Mouse (Mus musculus) lung, postnatal 10 days (tissue): Measurements from ENCODE around the gene Urb2.
"Not testable (repeated sequence)": the region's sequence is repeated elsewhere in the genome, so short reads cannot be mapped to it uniquely, and the experiment has no call there.

Experiments used
- DNase-seq: peaks from one replicate; pipeline ENCODE4 v3.0.0; 2021

Gene Urb2

GRCm38 (mm10) chr8:124019782-124020181 lies 1.5 kb upstream of the Urb2 start:
- DNase-seq, result no peak

- DNase-seq, result peak; percentile 70
Observed at GRCm38 (mm10) chr8:124020439-124021236, 670 bp upstream of the Urb2 start.

DNA sequence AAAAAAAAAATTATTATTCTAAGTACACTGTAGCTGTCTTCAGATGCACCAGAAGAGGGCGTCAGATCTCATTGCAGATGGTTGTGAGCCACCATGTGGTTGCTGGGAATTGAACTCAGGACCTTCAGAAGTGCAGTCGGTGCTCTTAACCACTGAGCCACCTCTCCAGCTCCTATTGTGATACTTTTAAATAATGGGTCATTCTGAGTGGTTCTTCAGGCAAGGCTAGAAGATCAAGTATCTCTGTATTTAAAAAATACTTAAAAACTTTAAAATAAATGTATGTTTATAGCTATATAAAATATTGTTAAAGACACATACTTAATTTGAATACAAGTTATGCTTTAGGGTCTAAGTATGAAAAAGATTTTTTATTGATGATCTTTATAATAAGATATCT lies 5.0 kb downstream of the Urb2 start:
- DNase-seq, result not testable (repeated sequence)

DNA sequence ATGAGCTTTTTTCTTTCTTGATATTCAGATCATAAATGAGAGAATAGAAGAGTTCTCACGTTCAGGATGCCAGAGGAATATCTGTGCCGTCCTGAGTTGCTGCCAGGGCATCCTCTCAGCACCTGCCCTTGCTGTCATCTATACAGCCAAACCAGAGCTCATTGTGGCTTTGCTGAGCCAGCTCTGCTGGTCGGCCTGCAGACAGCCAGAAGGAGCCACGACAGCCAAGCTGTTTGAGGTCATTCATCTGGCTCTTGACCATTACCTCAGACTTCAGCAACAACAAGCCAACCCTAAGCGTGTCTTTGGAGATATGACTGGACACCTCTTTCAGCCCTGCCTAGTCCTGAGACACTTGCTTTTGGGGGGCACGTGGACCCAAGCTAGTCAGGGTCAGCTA lies 6.5 kb downstream of the Urb2 start:
- DNase-seq, result no peak

GRCm38 (mm10) chr8:124033400-124033799 lies 12.1 kb downstream of the Urb2 start:
- DNase-seq, result no peak

DNA sequence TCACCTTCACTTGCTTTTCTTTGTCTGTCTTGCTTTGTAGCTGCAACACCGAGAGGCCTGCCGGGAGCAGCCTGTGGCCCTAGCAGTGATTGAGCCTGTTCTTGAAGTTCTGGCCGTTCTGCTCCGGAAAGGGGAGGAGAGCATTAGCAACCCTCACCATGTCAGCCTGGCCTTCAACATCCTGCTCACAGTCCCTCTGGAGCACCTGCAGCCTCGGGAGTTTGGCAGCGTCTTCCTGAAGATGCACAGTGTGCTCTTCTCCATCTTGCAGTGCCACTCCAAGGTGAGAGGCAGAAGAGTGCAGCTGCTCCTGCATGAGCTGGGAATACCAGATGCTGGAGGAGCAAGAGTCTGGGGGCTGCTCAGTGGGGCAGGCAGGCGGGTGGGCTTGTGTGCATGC lies 16.8 kb downstream of the Urb2 start:
- DNase-seq, result no peak

DNA sequence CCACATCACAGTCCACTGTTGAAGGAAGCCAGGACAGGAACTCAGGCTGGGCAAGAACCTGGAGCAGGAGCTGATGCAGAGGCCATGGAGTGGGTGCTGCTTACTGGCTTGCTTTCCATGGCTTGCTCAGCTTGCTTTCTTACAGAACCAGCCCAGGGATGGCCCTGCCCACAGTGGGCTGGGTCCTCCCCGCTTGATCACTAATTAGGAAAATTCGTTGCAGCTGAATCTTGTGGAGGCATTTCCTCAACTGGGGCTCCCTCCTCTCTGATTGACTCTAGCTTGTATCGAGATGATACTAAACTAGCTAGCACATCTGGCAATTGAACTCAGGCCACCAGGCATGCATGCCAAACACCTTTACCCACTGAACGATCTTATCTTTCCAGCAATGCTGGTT lies 18.0 kb downstream of the Urb2 start:
- no peak for DNase-seq

DNA sequence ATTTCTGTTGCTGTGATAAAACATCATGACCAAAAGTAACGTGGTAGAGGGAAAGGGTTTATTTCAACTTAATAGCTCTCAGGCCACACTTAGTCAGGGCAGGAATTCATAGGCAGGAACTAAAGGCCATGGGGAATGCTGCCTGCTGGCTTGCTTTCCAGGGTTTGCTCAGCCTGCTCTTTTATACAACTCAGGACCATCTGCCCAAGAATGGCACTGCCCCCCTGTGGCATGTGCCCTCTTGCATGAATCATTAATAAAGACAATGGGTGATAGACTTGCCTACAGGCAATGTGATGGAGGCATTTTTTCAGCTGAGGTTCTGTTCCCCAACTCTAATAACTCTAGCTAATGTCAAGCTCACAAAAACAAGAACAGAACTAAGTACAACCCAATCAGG lies 20.9 kb downstream of the Urb2 start:
- no peak for DNase-seq

DNA sequence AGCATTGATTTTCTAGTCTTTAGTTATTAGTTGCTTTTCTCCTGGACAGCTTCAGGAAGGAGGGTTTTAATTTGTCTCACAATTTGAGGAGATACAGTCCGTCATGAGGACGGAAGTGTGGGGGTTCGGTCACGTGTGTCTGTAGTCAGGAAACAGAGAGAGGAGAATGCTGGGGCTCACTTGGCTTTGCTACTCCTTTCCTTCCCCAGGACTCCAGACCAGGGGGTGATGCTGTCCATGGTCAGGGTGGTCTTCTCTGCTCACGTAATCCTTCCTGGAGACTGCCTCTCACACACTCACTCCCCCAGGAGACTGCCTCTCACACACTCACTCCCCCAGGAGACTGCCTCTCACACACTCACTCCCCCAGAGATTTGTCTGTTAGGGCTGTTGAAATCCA lies 23.1 kb downstream of the Urb2 start:
- DNase-seq, result no peak

DNA sequence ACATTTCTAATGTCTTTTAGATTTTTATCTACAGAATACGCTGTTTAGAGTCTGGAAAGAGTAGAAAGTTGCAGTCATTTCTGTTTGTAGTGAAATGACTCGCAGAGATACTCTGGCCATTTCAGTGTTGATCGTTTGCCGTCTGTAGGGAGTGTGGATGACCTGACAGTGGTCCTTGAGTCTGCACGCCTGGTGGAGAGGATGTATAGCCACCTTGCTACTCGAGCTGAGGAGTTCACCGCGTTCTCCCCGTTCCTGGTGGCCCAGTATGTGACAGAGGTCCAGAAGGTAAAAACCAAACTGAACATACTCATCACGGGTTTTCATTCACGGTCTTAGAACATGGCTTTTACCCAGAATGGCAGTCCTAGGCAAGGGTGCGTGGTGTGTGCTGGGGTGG lies 23.6 kb downstream of the Urb2 start:
- DNase-seq, result no peak

DNA sequence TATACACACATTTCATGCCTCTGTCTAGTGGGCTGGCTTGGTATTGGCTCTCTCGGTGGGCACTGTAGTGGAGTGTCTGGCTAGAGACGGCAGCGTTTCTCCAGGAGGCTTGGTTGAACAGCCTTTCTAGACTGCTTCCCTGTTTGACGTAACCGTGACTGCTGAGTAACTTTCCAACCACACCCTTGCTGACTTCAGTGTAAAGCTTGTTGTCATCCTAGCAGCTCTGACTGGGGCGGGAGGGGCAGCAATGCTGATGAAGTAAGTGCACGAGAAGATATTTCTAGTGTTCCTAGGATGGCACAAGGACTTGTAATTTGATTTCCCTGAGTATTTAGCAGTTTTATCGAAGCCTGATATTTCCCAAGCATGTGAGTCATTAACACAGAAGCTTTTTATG lies 24.5 kb downstream of the Urb2 start:
- no peak for DNase-seq

- peak; percentile 79 for DNase-seq
Observed at GRCm38 (mm10) chr8:124052110-124052509, 30.8 kb downstream of the Urb2 start.

GRCm38 (mm10) chr8:124052568-124052967 lies 31.3 kb downstream of the Urb2 start:
- no peak for DNase-seq

- no peak for DNase-seq
Observed at GRCm38 (mm10) chr8:124056832-124057655, 35.7 kb downstream of the Urb2 start.

DNA sequence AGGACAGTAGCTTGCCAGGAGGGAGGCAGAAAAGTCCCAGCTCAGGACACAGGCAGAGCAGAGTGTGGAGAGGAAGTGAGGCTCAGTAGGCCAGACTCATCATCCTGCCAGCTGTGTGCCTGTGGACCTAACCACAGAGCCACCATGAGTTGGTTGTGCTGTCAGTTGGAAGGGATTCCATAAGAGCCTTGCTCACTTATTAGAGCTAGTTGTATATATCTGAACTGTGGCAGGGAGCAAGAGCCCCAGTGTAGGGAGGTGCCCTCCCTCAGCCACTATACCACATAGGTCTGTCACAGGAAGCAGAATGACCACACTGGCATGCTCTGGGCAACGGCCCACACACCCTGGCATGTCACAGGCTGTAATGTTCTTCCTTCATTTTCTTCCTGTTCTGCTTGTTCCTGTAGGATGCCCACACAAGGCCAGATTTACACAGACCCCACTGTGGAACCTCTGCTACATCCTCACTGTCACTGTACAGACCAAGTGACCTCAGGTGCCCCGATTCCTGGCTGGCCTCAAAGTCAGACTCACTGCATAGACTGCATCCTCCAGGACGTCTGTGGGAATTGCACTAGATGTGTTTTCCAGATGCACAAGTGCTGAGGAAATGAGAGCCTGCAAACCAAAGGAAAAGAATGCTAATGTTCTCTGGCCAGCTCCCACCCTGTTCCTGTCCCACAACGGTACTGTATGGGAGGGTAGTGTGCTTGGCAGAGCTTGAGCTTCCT lies 45.2 kb downstream of the Urb2 start:
- DNase-seq, result peak; percentile 59

DNA sequence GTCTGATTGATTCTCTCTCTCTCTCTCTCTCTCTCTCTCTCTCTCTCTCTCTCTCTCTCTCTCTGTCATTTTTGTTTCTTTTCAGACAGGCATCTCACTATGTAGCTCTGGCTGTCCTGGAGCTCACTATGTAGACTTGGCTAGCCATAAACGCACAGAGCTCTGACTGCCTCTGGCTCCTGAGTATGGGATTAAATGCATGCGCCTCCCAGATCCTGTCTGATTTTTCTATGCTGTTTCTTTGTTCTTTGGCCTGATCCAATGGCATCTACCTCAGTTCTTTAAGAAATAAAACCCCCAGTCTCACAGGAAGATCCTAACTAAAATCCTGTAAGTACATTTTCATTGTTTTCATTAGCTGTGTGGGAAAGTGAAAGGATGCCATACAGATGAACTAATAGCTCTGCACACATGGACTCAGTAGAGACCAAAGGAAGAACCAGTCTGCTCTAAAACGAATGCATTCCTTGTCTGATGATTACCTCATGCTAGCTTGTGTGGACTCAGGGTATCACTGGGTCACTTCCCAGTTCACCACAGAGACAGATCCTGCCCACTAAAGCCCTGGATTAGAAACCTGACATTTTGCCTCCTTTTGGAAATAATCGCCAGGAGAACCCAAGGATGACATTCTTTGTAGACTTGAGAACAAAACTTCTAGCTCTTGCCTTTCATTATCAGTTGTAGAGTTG lies 45.9 kb downstream of the Urb2 start:
- no peak for DNase-seq

DNA sequence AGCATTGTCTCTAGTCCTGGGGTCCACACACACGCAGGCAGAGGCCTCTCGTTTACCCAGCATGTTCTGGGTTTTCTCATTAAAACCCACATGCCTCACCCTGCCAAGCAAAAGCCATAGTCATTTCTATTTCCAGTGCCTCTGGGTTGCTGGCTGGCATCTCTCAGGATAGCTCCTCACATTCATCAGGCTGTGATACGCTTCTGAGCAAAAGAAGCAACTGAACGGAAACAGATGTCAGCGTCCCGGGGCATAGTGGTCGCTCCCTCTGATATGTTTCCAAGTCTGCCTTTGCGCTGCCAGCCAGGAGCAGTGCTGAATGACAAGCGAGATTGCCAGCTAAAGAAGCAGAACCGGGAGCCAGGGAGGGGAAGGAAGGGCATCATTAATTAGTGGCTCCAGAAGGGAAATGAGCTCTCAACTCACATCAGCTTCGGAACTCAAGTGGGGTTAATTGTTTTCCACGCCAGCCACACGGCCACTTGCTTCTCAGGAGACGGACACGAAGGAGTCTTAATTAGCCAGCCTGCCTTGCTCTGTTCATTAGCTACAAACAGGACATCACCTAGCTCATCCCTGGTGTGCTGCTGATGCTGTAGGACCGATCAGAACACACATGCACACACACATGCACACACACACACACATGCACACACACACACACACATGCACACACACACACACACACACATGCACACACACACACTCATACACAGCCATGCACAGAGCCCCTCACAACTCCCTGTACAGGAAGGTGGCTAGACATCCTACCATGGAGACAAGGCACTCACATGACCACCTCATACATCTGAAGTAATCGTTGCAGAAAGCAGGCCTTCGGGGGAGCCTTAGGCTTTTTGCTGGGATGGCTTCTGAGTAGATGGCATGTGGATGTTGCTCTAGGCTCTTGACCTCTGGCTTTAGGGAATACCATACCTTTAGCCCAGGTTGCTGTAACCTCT lies 49.3 kb downstream of the Urb2 start:
- DNase-seq, result peak; percentile 72

GRCm38 (mm10) chr8:124075977-124076376 lies 54.7 kb downstream of the Urb2 start:
- no peak for DNase-seq

DNA sequence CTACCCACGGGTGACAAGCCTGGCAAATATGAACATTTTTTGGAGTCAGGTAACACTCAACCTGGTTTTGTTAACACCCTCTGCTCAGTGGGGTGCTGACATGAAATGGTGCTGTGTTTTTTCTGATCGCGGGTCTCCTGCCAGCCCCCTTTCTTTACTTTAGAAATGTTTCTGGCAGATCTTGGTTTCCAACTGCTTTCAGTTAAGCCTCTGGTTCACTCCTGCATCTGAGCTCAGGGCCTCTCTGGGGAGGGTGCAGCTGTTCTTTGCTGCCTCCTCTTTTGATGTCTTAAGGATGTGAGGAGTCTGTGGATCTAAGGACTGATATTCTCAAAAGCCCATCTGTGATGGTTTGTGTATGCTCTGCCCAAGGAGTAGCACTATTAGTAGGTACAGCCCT lies 55.1 kb downstream of the Urb2 start:
- no peak for DNase-seq

DNA sequence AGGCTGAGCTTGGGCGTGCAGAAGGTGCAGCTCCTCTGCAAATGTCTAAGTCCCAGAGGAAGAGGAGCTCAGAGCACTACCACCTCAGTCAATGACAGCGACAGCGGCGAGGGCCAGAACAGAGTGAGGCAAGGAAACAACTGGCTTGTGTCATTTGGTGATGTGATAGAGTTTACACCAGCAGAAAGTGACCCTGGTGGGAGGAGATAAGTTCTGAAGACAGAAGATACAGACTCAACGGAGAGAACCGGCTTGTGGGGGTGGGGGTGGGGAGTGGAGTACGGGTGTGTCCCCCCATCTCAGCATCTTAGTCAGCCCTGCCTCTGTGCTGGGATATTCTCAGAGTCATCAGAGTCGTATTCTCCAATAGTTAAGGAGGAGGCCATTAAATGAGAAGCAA lies 56.1 kb downstream of the Urb2 start:
- DNase-seq, result no peak

DNA sequence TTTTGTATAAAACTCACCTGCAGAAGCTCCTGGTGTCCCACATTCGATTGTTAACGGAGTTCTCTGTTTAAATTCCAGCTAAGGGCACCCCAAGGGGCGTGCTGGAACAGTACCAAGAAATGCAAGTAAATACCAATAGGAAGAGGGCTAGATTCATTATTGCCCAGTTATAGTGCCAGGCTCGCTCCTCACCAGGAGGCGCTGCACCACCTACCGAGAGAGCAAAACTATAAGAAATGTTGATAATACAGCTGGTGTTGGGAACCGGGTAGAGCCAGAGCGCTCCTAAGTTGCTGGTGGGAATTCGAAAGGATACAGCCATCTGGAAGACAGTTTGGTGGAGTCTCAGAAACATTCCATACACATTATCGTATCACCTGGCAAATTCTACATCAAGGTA lies 56.7 kb downstream of the Urb2 start:
- DNase-seq, result peak; percentile 54

- DNase-seq, result no peak
Observed at GRCm38 (mm10) chr8:124078969-124079368, 57.7 kb downstream of the Urb2 start.
